11 mouse cellular contexts compared by ENCODE assay signal in genomic region chrX:142490093-142490717, GRCm38 (mm10).
DNase-seq lines count a peak whose midpoint lies in the region; ATAC-seq and TF ChIP-seq lines count a peak whose summit lies in the region.
"Had no signal": no experiment of that assay in that cellular context is flagged by ENCODE, and none has a peak within 500 bp of the region (broad histone marks: within the 10 kb centered on the region; RNA-seq: fewer than 3 reads in every experiment).

No protein-coding gene starts in this region.

- intact Hi-C loops in left cerebral cortex, adult 2 months (cut with DNase I) = no loop called here
- intact Hi-C loops in left cerebral cortex, postnatal 10 days (cut with DNase I) = no loop called here

- 71% methylated on average over 8 of the region's 8 CpGs for WGBS in embryonic facial prominence, embryonic 14.5 days
- WGBS in embryonic facial prominence, embryonic 10.5 days = 74% methylated on average over 8 of the region's 8 CpGs
- WGBS in forebrain, embryonic 10.5 days = 76% methylated on average over 8 of the region's 8 CpGs

- H3K27ac ChIP-seq in embryonic facial prominence, embryonic 14.5 days (replicated peaks; ENCODE audit: low read depth, low read length) = no peak overlapping the region
- H3K27ac ChIP-seq in embryonic facial prominence, embryonic 10.5 days (replicated peaks) = no peak overlapping the region
- no peak overlapping the region for H3K27ac ChIP-seq in left cerebral cortex, adult 2 months
- no peak overlapping the region for H3K27ac ChIP-seq in forebrain, embryonic 10.5 days
- H3K27ac ChIP-seq: kidney, embryonic 15.5 days had no signal

- H3K4me1 ChIP-seq in embryonic facial prominence, embryonic 14.5 days (ENCODE audit: control insufficient read depth, insufficient read depth, low read length) = no peaks in the 10 kb centered on the region
- no peaks in the 10 kb centered on the region for H3K4me1 ChIP-seq in embryonic facial prominence, embryonic 10.5 days
- H3K4me1 ChIP-seq in forebrain, embryonic 10.5 days = peaks cover 5% of the 10 kb centered on the region; the same call in 1 of the 2 replicates
- H3K4me1 ChIP-seq: kidney, embryonic 15.5 days; megakaryocyte, embryonic 14.5 days had no signal

- no peak for ATAC-seq in embryonic facial prominence, embryonic 14.5 days (ENCODE audit: low read depth)

- peaks cover 3% of the 10 kb centered on the region for H3K27me3 ChIP-seq in embryonic facial prominence, embryonic 14.5 days (replicated peaks; ENCODE audit: control insufficient read depth, insufficient read depth, low read length)
- peaks cover 80% of the 10 kb centered on the region for H3K27me3 ChIP-seq in embryonic facial prominence, embryonic 10.5 days (replicated peaks; ENCODE audit: low read depth, poor library complexity, severe bottlenecking)
- H3K27me3 ChIP-seq in forebrain, embryonic 10.5 days (ENCODE audit: poor library complexity, severe bottlenecking) = peaks cover 83% of the 10 kb centered on the region
- H3K27me3 ChIP-seq: CH12.LX had no signal

- no peaks in the 10 kb centered on the region for H3K9me3 ChIP-seq in embryonic facial prominence, embryonic 14.5 days (ENCODE audit: control insufficient read depth, low read length)
- no peaks in the 10 kb centered on the region for H3K9me3 ChIP-seq in embryonic facial prominence, embryonic 10.5 days
- no peaks in the 10 kb centered on the region for H3K9me3 ChIP-seq in forebrain, embryonic 10.5 days
- H3K9me3 ChIP-seq: kidney, embryonic 15.5 days; megakaryocyte, embryonic 14.5 days had no signal

- H3K4me3 ChIP-seq in embryonic facial prominence, embryonic 14.5 days (ENCODE audit: low read depth, low read length) = no peak overlapping the region
- H3K4me3 ChIP-seq in embryonic facial prominence, embryonic 10.5 days = no peak overlapping the region
- no peak overlapping the region for H3K4me3 ChIP-seq in left cerebral cortex, adult 2 months
- H3K4me3 ChIP-seq in forebrain, embryonic 10.5 days = no peak overlapping the region
- H3K4me3 ChIP-seq: kidney, embryonic 15.5 days; megakaryocyte, embryonic 14.5 days had no signal

- no peaks in the 10 kb centered on the region for H3K36me3 ChIP-seq in embryonic facial prominence, embryonic 14.5 days (ENCODE audit: control insufficient read depth, insufficient read depth, low read length)
- no peaks in the 10 kb centered on the region for H3K36me3 ChIP-seq in embryonic facial prominence, embryonic 10.5 days (replicated peaks)
- no peaks in the 10 kb centered on the region for H3K36me3 ChIP-seq in forebrain, embryonic 10.5 days (replicated peaks)
- H3K36me3 ChIP-seq: kidney, embryonic 15.5 days had no signal

- H3K9ac ChIP-seq in embryonic facial prominence, embryonic 14.5 days (ENCODE audit: low read depth, low read length) = no peak overlapping the region
- H3K9ac ChIP-seq: kidney, embryonic 15.5 days had no signal

- TF ChIP-seq CTCF in left cerebral cortex, adult 2 months (IDR thresholded peaks at IDR 0.05) = no peak

- peak; percentile 17 for DNase-seq in embryonic facial prominence, embryonic 14.5 days (ENCODE audit: low spot score)
- no peak for DNase-seq in embryonic facial prominence, embryonic 10.5 days (ENCODE audit: low spot score)
- peak; percentile 8 to 15 for DNase-seq in left cerebral cortex, adult 2 months (ENCODE audit: extremely low spot score in 1 of 2, low spot score in 2 of 2)
- no peak for DNase-seq in left cerebral cortex, postnatal 10 days (ENCODE audit: extremely low spot score in 1 of 2, low spot score in 2 of 2)
- DNase-seq in fibroblast of lung, adult 2 months (ENCODE audit: low read depth) = peak; percentile 55
- peak; percentile 2 for DNase-seq in skeletal muscle tissue, adult 2 months (ENCODE audit: low read depth, low spot score)
- DNase-seq in embryo, embryonic 10 days (ENCODE audit: low spot score) = no peak
- DNase-seq in forebrain, embryonic 10.5 days (ENCODE audit: extremely low spot score, low spot score) = no peak

- no peak overlapping the region for H3K4me2 ChIP-seq in embryonic facial prominence, embryonic 14.5 days (ENCODE audit: low read depth, low read length)
- H3K4me2 ChIP-seq: kidney, embryonic 15.5 days had no signal

Comparison
In these comparisons a context has a peak if more than half of its experiments do, and no peak if none do; other contexts are left out.
1. DNase-seq: peak in embryonic facial prominence, embryonic 14.5 days (single experiment), left cerebral cortex, adult 2 months (2 of 2), fibroblast of lung, adult 2 months (single experiment) and skeletal muscle tissue, adult 2 months (single experiment); none in embryonic facial prominence, embryonic 10.5 days (single experiment), left cerebral cortex, postnatal 10 days (0 of 2), embryo, embryonic 10 days (single experiment) and forebrain, embryonic 10.5 days (single experiment).